Mouse (Mus musculus) gastrocnemius, adult 8-10 months (tissue): ENCODE data around the gene Vamp5. TPM values are rescaled to one million over a fixed set of nuclear protein-coding genes. Genes with fewer than 3 reads are reported as not detected.

Source experiments
- DNase-seq, 2 experiments: peaks; one replicate each; pipeline ENCODE4 v3.0.0; 2022; ENCODE audit warnings: low spot score in 2 of 2
- total RNA-seq, 4 experiments: library from RNA; stranded (reverse); gene quantifications; 2 replicates each; pipeline ENCODE4 v1.2.4; 2022

The Vamp5 gene
- total RNA-seq, 4 experiments from 2014 or later: 103 to 116 (median 107) TPM

DNA sequence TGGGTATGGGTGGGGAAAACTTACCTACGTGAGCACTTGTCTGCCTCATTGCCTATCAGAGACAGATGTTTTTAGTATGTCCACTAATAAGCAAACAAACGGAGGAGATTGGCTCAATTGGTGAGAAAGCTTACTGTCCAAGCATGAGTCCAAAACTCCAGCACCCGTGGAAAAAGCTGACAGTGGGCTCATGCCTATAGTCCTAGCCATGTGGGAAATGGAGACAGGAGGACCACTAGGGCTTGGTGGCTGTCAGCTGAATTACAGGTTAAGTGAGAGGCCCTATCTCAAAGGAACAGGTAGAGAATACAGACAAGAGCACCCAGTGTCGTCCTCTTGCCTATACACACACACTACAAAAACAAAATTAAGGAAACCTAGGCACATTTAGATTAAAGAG lies 34.0 kb downstream of the Vamp5 start:
- no peak for DNase-seq

- DNase-seq: no peak
These were observed 34.6 kb downstream of the Vamp5 start for GRCm38 (mm10) chr6:72345633-72346032.

GRCm38 (mm10) chr6:72345074-72345567 lies 35.1 kb downstream of the Vamp5 start, which contains the start of gene Usp39:
TSS of gene Usp39 (minus strand) at chr6:72345184.
- DNase-seq: peak; percentile 83 to 89

GRCm38 (mm10) chr6:72344396-72345073 lies 35.7 kb downstream of the Vamp5 start:
- no peak for DNase-seq

- no peak for DNase-seq
These were observed 39.8 kb downstream of the Vamp5 start for GRCm38 (mm10) chr6:72340481-72340880.

GRCm38 (mm10) chr6:72333111-72333510 lies 47.2 kb downstream of the Vamp5 start:
- no peak for DNase-seq

GRCm38 (mm10) chr6:72330133-72330532 lies 50.1 kb downstream of the Vamp5 start:
- no peak for DNase-seq

- no peak for DNase-seq
These were observed 51.2 kb downstream of the Vamp5 start for GRCm38 (mm10) chr6:72329019-72329418.

DNA sequence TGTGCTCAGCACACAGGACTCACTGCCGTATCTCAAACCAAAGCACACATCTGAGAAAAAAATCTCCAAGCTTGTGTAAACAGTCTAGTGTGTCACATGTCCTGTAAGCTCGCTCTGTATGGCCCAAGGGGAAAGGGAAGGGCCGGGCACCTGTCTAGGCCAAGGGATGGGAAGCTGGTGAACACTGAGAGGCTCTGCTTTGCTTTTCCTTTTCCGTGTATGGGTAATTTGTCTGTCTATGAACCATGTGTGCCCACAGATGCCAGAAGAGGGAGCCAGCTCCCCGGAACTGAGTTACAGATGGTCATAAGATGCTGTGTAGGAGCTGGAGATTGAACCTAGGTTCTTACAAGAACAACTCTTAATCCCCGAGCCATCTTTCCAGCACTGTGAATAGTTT lies 54.0 kb downstream of the Vamp5 start:
- peak in 1 of 2 experiments; percentile 14 for DNase-seq

GRCm38 (mm10) chr6:72323786-72324508 lies 56.3 kb downstream of the Vamp5 start:
- DNase-seq: no peak

DNA sequence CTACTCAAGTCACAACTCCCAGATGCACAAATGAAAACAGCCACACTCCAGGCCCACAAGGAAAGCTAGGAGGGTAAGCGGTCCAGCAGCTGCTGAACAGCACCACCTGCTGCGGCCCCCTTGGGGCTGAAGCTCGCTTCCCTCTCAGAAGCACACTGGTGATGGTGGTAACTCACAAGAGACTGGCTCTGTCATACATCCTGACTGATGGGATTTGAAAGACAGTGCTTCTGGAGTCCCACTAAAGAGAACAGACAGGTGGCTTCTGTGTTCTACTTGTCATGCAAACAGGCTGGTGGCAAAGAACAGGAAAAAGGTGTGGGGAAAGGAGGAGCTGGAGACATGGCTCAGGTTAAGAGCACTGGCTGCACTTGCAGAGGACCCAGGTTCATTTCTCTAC lies 57.3 kb downstream of the Vamp5 start:
- no peak for DNase-seq

GRCm38 (mm10) chr6:72319019-72319418 lies 61.2 kb downstream of the Vamp5 start:
- DNase-seq: peak; percentile 33 to 38

Other genes with a start within 250 kb of the Vamp5 start
- gene Atoh8, start 144.9 kb downstream of the Vamp5 start, total RNA-seq: 1 to 10 TPM; 2.5 to 3.6 (median 3.2) TPM
- not detected for gene Sftpb, start 75.9 kb downstream of the Vamp5 start, total RNA-seq
- 10 to 100 TPM; 18.0 to 21.4 (median 19.6) TPM for gene Usp39, start 35.3 kb downstream of the Vamp5 start, total RNA-seq
- gene 0610030E20Rik, start 33.2 kb downstream of the Vamp5 start, total RNA-seq: 1 to 10 TPM; 7.7 to 9.6 (median 8.8) TPM
- 10 to 100 TPM; 16.5 to 24.2 (median 20.8) TPM for gene Tmem150a, start 25.0 kb downstream of the Vamp5 start, total RNA-seq
- gene Rnf181, start 13.5 kb downstream of the Vamp5 start, total RNA-seq: 10 to 100 TPM; 23.5 to 29.8 (median 28.0) TPM
- 10 to 100 TPM; 37.1 to 47.8 (median 45.0) TPM for gene Vamp8, start 10.2 kb upstream of the Vamp5 start, total RNA-seq
- gene Ggcx, start 33.8 kb upstream of the Vamp5 start, total RNA-seq: 10 to 100 TPM; 10.3 to 13.5 (median 10.5) TPM
- 100 to 1,000 TPM in 2 of 4 experiments, 10 to 100 TPM in 2; 78.0 to 122 (median 99.0) TPM for gene Mat2a, start 59.1 kb upstream of the Vamp5 start, total RNA-seq
- under 1 TPM; 0.29 to 0.61 (median 0.40) TPM for gene Sh2d6, start 141.2 kb upstream of the Vamp5 start, total RNA-seq
- 10 to 100 TPM in 1 of 4 experiments, 1 to 10 TPM in 3; 8.5 to 12.4 (median 9.0) TPM for gene Capg, start 163.9 kb upstream of the Vamp5 start, total RNA-seq
- gene Elmod3, start 217.9 kb upstream of the Vamp5 start, total RNA-seq: 1 to 10 TPM; 7.9 to 8.9 (median 8.2) TPM
- 10 to 100 TPM; 64.4 to 72.3 (median 68.1) TPM for gene Retsat, start 218.0 kb upstream of the Vamp5 start, total RNA-seq
- gene Tgoln1, start 236.5 kb upstream of the Vamp5 start, total RNA-seq: 10 to 100 TPM; 24.2 to 28.7 (median 25.4) TPM